Mouse (Mus musculus): ENCODE results near the gene Gm10439. TPM values are rescaled to one million over a fixed set of nuclear protein-coding genes. Genes with fewer than 3 reads are reported as not detected.

Gm10439 gene
- total RNA-seq (2023) = not detected in 4 replicates

DNA sequence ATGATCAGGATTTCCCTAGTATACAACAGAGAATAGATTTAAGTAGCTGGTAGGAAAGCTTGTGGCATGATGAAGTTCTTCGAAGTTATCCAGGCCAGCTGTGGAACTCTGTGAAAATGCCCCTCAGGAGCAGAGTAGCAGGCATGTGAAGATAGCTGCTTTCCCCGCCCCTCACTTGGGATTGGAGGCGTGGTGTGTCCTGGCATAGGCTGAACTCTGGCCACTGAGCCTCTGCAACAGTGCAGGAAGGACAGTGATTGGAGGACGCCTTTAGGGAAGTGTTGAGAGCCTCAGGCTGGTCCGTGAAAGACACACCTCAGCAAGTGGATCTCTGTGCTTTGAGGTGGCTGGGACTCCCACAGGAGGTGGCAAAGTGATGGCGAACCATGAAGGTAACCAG, at the start of gene Gm10439:
TSS of gene Gm10439 (plus strand) at position 301 of the 400 bp plus-strand sequence.

Other genes with a start within 250 kb of the Gm10439 start
- gene Gm15085, start 147.0 kb upstream of the Gm10439 start, total RNA-seq (2023) = not detected in 4 replicates
- not detected in 4 replicates for gene Gm15097, start 189.9 kb downstream of the Gm10439 start, total RNA-seq (2023)